Mouse (Mus musculus) liver, embryonic 15.5 days (tissue): ENCODE results near the gene Dedd. TPM values are rescaled to one million over a fixed set of nuclear protein-coding genes. Genes with fewer than 3 reads are reported as not detected.

ENCODE experiments used
- ATAC-seq: fragments of 200-750 bp; cut with Nextera tagmentation; 2 replicates; pipeline ENCODE4 v1.8.0; 2017; ENCODE audit warnings: moderate number of reproducible peaks, mild to moderate bottlenecking, moderate library complexity; ENCODE audit not compliant: insufficient read depth
- H3K27ac ChIP-seq: fragments of 300-500 bp; sonication (generic); replicated peaks from 2 replicates; pipeline ENCODE4 v1.5.1; 2015; ENCODE audit warnings: mild to moderate bottlenecking, inconsistent platforms
- H3K27me3 ChIP-seq: fragments of 300-500 bp; sonication (generic); 2 replicates; pipeline ENCODE4 v1.6.1; 2015; ENCODE audit warnings: mild to moderate bottlenecking, inconsistent platforms
- H3K36me3 ChIP-seq: fragments of 300-500 bp; sonication (generic); replicated peaks from 2 replicates; pipeline ENCODE4 v1.6.1; 2015; ENCODE audit warnings: moderate library complexity, mild to moderate bottlenecking, inconsistent platforms
- H3K4me1 ChIP-seq: fragments of 300-500 bp; sonication (generic); replicated peaks from 2 replicates; pipeline ENCODE4 v1.6.1; 2015; ENCODE audit warnings: inconsistent platforms
- H3K4me2 ChIP-seq: fragments of 300-500 bp; sonication (generic); 2 replicates; pipeline ENCODE4 v1.6.1; 2015; ENCODE audit warnings: moderate library complexity, mild to moderate bottlenecking, inconsistent platforms
- H3K4me3 ChIP-seq: fragments of 300-500 bp; sonication (generic); replicated peaks from 2 replicates; pipeline ENCODE4 v1.5.1; 2015; ENCODE audit warnings: mild to moderate bottlenecking, inconsistent platforms
- H3K9ac ChIP-seq: fragments of 300-500 bp; sonication (generic); 2 replicates; pipeline ENCODE4 v1.6.1; 2015; ENCODE audit warnings: moderate library complexity, mild to moderate bottlenecking, inconsistent platforms
- H3K9me3 ChIP-seq: fragments of 300-500 bp; sonication (generic); replicated peaks from 2 replicates; pipeline ENCODE4 v1.6.1; 2016; ENCODE audit warnings: inconsistent platforms
- WGBS: fragments of 180-500 bp; shearing (Covaris S2); methylation state at CpG from one replicate; pipeline ENCODE4 v1.1.7; 2015; ENCODE audit warnings: mixed read lengths; ENCODE audit not compliant: insufficient replicate concordance; 5-methylcytosine and 5-hydroxymethylcytosine counted together
- polyA plus RNA-seq: library from polyadenylated mRNA; unstranded; fragments of >200 nt; fragmentation: Nextera tagmentation; extraction: Ambion mirVana; gene quantifications from 2 replicates; pipeline ENCODE4 v1.2.1, GENCODE M21; 2015

The Dedd gene
- polyA plus RNA-seq, 1 experiment from 2014 or later: 18.6 TPM

DNA sequence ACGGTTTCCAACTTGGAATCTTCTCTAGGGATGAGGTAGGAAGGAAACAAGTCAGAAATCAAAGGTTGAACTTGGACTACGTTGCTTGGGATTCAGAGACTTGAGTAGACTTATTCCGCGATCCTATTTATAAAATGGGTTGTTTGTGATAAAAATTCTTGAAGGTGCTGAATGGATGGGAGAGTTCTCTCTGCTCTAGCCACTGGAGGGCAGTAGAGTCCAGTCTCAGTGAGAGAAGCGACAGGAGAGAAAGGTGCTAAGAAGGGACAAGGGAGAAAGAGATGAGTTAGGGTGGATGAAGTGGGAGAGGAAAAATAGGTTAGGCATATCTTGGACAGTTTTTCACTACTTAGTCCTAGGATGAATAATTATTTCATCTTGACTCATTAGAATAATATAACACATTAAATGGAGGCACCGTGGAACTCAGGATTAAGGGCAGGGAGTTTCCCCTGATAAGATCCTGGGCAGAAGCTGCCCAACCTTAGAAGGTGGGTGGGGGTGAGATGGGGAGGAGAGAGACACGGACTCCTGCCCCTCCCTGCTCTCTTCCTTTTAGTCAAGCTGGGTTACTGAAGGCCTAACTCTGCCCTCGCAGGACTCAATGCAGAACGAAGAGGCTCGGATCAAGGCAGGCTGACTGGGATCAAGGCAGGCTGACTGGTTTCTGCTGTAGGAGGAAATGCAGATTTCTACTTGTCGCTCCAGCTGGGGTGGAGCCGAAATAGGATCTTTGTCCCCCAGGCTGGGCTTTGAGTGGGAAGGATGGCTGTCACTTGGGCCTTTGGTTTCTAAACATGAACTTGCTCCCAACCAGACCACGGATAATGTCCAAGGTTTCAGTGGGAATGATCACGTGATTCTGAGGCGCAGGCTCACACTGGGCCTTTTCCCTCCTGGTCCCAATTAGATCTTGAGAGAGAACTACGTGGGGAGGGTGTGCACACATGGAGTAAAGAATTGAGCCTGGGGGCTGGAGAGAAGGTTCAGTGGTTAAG lies 32.5 kb downstream of the Dedd start:
- ATAC-seq: peak; percentile 78
- H3K4me3 ChIP-seq: peak overlapping the region; percentile 63
- H3K9me3 ChIP-seq: no peaks in the 10 kb centered on the region
- peaks cover 29% of the 10 kb centered on the region for H3K4me1 ChIP-seq
- H3K36me3 ChIP-seq: peaks cover 23% of the 10 kb centered on the region
- H3K27ac ChIP-seq: peak overlapping the region; percentile 61
- H3K9ac ChIP-seq: peak overlapping the region; percentile 56
- 36% methylated on average over 16 of the region's 16 CpGs for WGBS
- peak overlapping the region; percentile 87 for H3K4me2 ChIP-seq
- no peaks in the 10 kb centered on the region for H3K27me3 ChIP-seq

GRCm38 (mm10) chr1:171365934-171366333 lies 37.0 kb downstream of the Dedd start:
- H3K27me3 ChIP-seq: peaks cover 8% of the 10 kb centered on the region; the same call in 1 of the 2 replicates
- H3K4me2 ChIP-seq: no peak overlapping the region
- no peak overlapping the region for H3K9ac ChIP-seq
- H3K9me3 ChIP-seq: no peaks in the 10 kb centered on the region
- ATAC-seq: no peak
- H3K4me3 ChIP-seq: no peak overlapping the region
- no peak overlapping the region for H3K27ac ChIP-seq
- H3K36me3 ChIP-seq: no peaks in the 10 kb centered on the region
- peaks cover 12% of the 10 kb centered on the region for H3K4me1 ChIP-seq
- WGBS: 51% methylated on average over 7 of the region's 7 CpGs

DNA sequence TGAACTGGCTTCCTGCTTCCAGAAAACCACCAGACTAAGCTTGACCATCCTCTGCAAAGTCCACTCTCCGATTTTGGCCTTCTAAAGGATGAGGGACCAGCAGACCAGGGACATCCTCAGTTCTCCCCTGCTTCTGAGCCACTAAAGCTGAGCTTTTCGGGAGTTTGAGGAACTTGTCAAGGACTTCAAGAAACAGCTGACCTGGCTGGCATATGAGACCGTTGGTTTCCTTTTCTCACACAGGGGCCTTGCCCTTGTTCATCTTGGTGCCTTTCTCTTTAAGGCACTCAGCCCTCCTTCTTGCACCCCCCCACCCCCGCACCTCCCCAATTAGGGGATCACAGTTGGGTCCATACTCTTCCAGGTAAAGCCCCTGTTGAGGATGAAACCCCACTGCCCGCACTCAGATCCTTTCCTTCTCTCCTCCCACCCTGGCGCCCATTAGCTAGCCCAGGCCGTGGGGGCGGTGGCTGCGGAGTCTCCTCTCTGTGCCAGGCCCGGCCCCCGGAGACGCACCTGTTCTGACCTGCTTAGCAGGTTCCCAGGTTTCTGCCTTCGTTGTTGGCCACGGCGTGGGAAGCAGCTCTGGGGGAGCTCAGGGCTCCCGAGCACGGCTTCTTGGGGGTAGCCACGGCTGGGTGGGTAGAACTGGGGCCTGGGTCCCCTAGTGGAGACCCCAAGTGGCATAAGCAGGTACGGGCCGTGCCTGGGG lies 41.1 kb downstream of the Dedd start, which contains the start of gene Nectin4:
Gene Nectin4 (plus strand): TSS at position 255 of the 712 bp plus-strand sequence.
- no peaks in the 10 kb centered on the region for H3K9me3 ChIP-seq
- no peak for ATAC-seq
- H3K9ac ChIP-seq: no peak within 1 kb of the TSS
- H3K4me3 ChIP-seq: no peak within 1 kb of the TSS
- no peaks in the 10 kb centered on the region; the same call in 1 of the 2 replicates for H3K4me1 ChIP-seq
- no peaks in the 10 kb centered on the region for H3K36me3 ChIP-seq
- peaks cover 31% of the 10 kb centered on the region; the same call in 1 of the 2 replicates for H3K27me3 ChIP-seq
- no peak within 1 kb of the TSS for H3K27ac ChIP-seq
- H3K4me2 ChIP-seq: no peak within 1 kb of the TSS
- WGBS: 39% methylated on average over 20 of the region's 20 CpGs

- Histone ChIP-seq H3K9me3 (no peaks in the 10 kb centered on the region), H3K9ac (no peak overlapping the region), H3K27ac (no peak overlapping the region), H3K36me3 (no peaks in the 10 kb centered on the region), H3K4me3 (no peak overlapping the region), H3K4me2 (no peak overlapping the region), H3K27me3 (peaks cover 31% of the 10 kb centered on the region), H3K4me1 (peaks cover 5% of the 10 kb centered on the region; the same call in 1 of the 2 replicates)
- 44% methylated on average over 3 of the region's 3 CpGs for WGBS
- no peak for ATAC-seq
Observed at GRCm38 (mm10) chr1:171372880-171373279, 43.9 kb downstream of the Dedd start.

DNA sequence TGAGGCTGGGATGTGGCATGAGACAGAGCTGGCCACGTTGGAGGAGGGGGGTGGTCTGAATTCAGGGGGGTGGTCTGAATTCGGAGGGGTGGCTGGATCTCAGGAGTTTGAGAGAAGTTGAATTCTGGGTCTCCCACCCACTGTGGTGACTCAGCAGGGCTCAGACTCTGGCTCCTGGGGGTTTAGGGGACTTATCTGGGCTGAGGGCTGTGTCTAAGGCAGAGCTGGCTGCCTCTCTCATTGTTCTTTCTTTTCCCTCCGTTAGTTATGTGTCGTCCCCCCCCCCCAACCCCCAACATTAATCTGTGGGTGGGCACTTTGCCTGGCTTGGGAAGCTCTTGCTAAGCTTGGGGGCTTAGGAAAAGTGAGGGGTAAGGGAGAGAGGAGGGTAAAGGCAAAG lies 45.0 kb downstream of the Dedd start:
- no peak for ATAC-seq
- H3K4me3 ChIP-seq: no peak overlapping the region
- H3K36me3 ChIP-seq: no peaks in the 10 kb centered on the region
- H3K27me3 ChIP-seq: peaks cover 36% of the 10 kb centered on the region
- no peak overlapping the region for H3K9ac ChIP-seq
- peaks cover 5% of the 10 kb centered on the region; the same call in 1 of the 2 replicates for H3K4me1 ChIP-seq
- H3K27ac ChIP-seq: no peak overlapping the region
- no peaks in the 10 kb centered on the region for H3K9me3 ChIP-seq
- 3% methylated on average over 4 of the region's 4 CpGs for WGBS
- no peak overlapping the region for H3K4me2 ChIP-seq

GRCm38 (mm10) chr1:171375646-171376097 lies 46.7 kb downstream of the Dedd start:
- Histone ChIP-seq H3K4me1 (peaks cover 15% of the 10 kb centered on the region), H3K9me3 (no peaks in the 10 kb centered on the region), H3K4me3 (no peak overlapping the region), H3K4me2 (no peak overlapping the region), H3K36me3 (no peaks in the 10 kb centered on the region), H3K9ac (no peak overlapping the region), H3K27ac (no peak overlapping the region), H3K27me3 (peaks cover 44% of the 10 kb centered on the region)
- no peak for ATAC-seq
- 38% methylated on average over 9 of the region's 9 CpGs for WGBS

- WGBS: 71% methylated on average over 6 of the region's 6 CpGs
- no peak for ATAC-seq
- Histone ChIP-seq H3K9me3 (no peaks in the 10 kb centered on the region), H3K9ac (no peak overlapping the region), H3K36me3 (no peaks in the 10 kb centered on the region), H3K27me3 (peaks cover 34% of the 10 kb centered on the region), H3K27ac (no peak overlapping the region), H3K4me3 (no peak overlapping the region), H3K4me1 (peaks cover 15% of the 10 kb centered on the region), H3K4me2 (no peak overlapping the region)
Observed at GRCm38 (mm10) chr1:171378298-171378697, 49.4 kb downstream of the Dedd start.

DNA sequence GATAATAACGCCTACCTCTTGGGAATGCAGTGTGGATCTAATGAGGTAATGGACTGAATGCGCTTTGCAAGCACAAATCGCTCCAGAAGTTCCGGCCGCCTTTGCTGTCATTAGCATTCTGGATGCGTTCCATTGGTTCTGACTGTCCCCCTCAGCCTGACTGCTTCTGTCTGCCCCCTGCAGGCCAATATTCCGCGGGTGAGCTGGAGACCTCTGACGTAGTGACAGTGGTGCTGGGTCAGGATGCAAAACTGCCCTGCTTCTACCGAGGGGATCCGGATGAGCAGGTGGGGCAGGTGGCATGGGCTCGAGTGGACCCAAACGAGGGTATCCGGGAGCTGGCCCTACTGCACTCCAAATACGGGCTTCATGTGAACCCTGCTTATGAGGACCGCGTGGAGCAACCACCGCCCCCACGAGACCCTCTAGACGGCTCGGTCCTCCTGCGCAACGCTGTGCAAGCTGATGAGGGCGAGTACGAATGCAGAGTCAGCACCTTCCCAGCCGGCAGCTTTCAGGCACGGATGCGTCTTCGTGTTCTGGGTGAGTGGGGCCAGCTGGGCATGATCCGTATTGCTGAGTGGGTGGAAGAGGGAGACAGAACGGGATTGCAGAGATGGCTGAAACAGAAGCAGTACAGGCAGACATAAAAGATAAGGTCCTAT lies 51.1 kb downstream of the Dedd start:
- WGBS: 6% methylated on average over 31 of the region's 31 CpGs
- H3K27me3 ChIP-seq: peaks cover 35% of the 10 kb centered on the region
- no peak overlapping the region for H3K9ac ChIP-seq
- H3K27ac ChIP-seq: no peak overlapping the region
- no peak for ATAC-seq
- 0 out of 2 replicates have a peak overlapping the region, but pooled peaks have one; percentile 16 for H3K4me3 ChIP-seq
- H3K9me3 ChIP-seq: no peaks in the 10 kb centered on the region
- H3K4me2 ChIP-seq: peak overlapping the region; percentile 39
- H3K36me3 ChIP-seq: no peaks in the 10 kb centered on the region
- H3K4me1 ChIP-seq: peaks cover 15% of the 10 kb centered on the region

DNA sequence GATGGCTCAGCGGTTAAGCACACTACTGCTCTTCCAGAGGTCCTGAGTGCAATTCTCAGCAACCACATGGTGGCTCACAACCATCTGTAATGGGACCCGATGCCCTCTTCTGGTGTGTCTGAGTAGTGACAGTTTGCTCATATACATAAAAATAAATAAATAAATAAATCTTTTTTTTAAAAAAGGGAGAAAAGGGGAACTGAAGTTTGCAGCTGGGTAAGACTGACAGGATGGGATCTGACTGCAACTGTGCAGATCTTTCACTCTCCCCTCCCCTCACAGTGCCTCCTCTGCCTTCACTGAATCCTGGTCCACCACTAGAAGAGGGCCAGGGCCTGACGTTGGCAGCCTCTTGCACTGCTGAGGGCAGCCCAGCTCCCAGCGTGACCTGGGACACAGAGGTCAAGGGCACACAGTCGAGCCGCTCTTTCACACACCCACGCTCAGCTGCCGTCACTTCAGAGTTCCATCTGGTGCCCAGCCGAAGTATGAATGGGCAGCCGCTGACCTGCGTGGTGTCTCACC lies 53.2 kb downstream of the Dedd start:
- Histone ChIP-seq H3K9ac (no peak overlapping the region), H3K4me3 (no peak overlapping the region), H3K27ac (no peak overlapping the region), H3K9me3 (no peaks in the 10 kb centered on the region), H3K36me3 (no peaks in the 10 kb centered on the region), H3K4me1 (peaks cover 11% of the 10 kb centered on the region), H3K27me3 (peaks cover 35% of the 10 kb centered on the region), H3K4me2 (no peak overlapping the region)
- ATAC-seq: no peak
- 60% methylated on average over 11 of the region's 11 CpGs for WGBS

- H3K4me1 ChIP-seq: peaks cover 22% of the 10 kb centered on the region
- no peak overlapping the region for H3K4me2 ChIP-seq
- 57% methylated on average over 9 of the region's 9 CpGs for WGBS
- H3K9me3 ChIP-seq: no peaks in the 10 kb centered on the region
- peaks cover 27% of the 10 kb centered on the region for H3K27me3 ChIP-seq
- H3K9ac ChIP-seq: no peak overlapping the region
- H3K4me3 ChIP-seq: no peak overlapping the region
- H3K36me3 ChIP-seq: no peaks in the 10 kb centered on the region
- no peak overlapping the region for H3K27ac ChIP-seq
- no peak for ATAC-seq
Observed at GRCm38 (mm10) chr1:171384361-171384760, 55.4 kb downstream of the Dedd start.
